Mouse (Mus musculus) cerebellum, adult 11-12 months (tissue): Measurements from ENCODE around the gene Ngdn.
"Not testable (repeated sequence)": the region's sequence is repeated elsewhere in the genome, so short reads cannot be mapped to it uniquely, and the experiment has no call there.

Experiments
- DNase-seq: peaks from one replicate; pipeline ENCODE4 v3.0.0; 2022

Gene Ngdn

GRCm38 (mm10) chr14:55014991-55015766 is at the start of gene Ngdn:
Gene Ngdn, plus strand, starts transcription at chr14:55015454.
- peak; percentile 98 for DNase-seq

GRCm38 (mm10) chr14:54965631-54966030 is 49.6 kb upstream of the Ngdn start:
- no peak for DNase-seq

GRCm38 (mm10) chr14:54966320-54966977 is 48.8 kb upstream of the Ngdn start, which contains the start of gene Myh6:
Gene Myh6, minus strand, starts transcription at chr14:54966927.
- DNase-seq: no peak

- no peak for DNase-seq
Measured at GRCm38 (mm10) chr14:54967874-54968273, 47.4 kb upstream of the Ngdn start.

- DNase-seq: no peak
Measured at GRCm38 (mm10) chr14:54968344-54968743, 46.9 kb upstream of the Ngdn start.

GRCm38 (mm10) chr14:54972786-54973185 is 42.5 kb upstream of the Ngdn start:
- not testable (repeated sequence) for DNase-seq

GRCm38 (mm10) chr14:54974068-54974791 is 41.0 kb upstream of the Ngdn start:
- DNase-seq: no peak

- DNase-seq: no peak
Measured at GRCm38 (mm10) chr14:54976633-54977032, 38.6 kb upstream of the Ngdn start, which contains the start of gene Gm17428. Gene Gm17428, plus strand, starts transcription at chr14:54976933.

GRCm38 (mm10) chr14:54978664-54979063 is 36.6 kb upstream of the Ngdn start:
- DNase-seq: no peak

GRCm38 (mm10) chr14:54981934-54982333 is 33.3 kb upstream of the Ngdn start:
- DNase-seq: no peak

GRCm38 (mm10) chr14:54988350-54988874 is 26.8 kb upstream of the Ngdn start:
- not testable (repeated sequence) for DNase-seq

GRCm38 (mm10) chr14:54988882-54989281 is 26.4 kb upstream of the Ngdn start:
- DNase-seq: no peak

- no peak for DNase-seq
Measured at GRCm38 (mm10) chr14:54989886-54990441, 25.3 kb upstream of the Ngdn start.

- no peak for DNase-seq
Measured at GRCm38 (mm10) chr14:54992196-54992595, 23.1 kb upstream of the Ngdn start.

GRCm38 (mm10) chr14:54993636-54994035 is 21.6 kb upstream of the Ngdn start:
- no peak for DNase-seq

GRCm38 (mm10) chr14:54994136-54994868 is 21.0 kb upstream of the Ngdn start, which contains the start of gene Myh7:
Gene Myh7, minus strand, starts transcription at chr14:54994626.
- DNase-seq: no peak

- DNase-seq: no peak
Measured at GRCm38 (mm10) chr14:54994869-54995186, 20.4 kb upstream of the Ngdn start.

GRCm38 (mm10) chr14:54995457-54996138 is 19.7 kb upstream of the Ngdn start:
- no peak for DNase-seq

GRCm38 (mm10) chr14:54996793-54997192 is 18.5 kb upstream of the Ngdn start:
- DNase-seq: no peak

- DNase-seq: no peak
Measured at GRCm38 (mm10) chr14:54997297-54997696, 18.0 kb upstream of the Ngdn start.

GRCm38 (mm10) chr14:54998680-54999079 is 16.6 kb upstream of the Ngdn start:
- DNase-seq: no peak

- DNase-seq: not testable (repeated sequence)
Measured at GRCm38 (mm10) chr14:54999868-55000267, 15.4 kb upstream of the Ngdn start.
